Mouse (Mus musculus): Measurements from ENCODE around the gene Rapgef4.

Rapgef4 gene

DNA sequence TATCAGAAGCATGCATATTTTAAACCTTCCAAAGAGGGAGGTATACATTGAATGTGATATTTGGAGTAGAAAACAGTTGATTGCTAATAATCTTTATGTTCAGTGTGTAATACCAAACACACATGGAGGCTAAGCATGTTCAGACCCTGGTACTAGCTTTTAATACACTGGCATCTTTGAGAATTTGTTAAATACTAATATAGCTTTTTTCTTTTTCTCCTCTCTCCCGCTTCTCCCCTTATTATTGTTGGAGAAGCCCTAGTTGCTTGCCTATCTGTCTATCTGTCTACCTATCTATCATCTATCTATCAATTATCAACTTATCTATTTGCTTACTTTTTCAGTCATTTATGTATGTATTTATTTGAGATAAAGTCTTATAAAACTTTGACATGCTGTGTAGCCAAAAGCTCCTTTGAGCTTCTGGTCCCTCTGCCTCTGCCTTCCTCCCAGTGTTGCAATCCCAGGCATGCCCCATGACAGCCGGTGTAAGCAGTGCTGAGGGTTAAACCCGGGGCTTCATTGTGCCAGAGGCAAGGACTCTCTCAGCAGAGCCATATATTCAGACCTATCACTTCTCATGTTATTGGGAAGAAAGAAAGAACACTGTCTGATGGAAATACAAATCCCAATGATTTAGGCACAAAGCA, 96.6 kb downstream of the Rapgef4 start:
- DNase-seq (ENCODE audit: low read depth) = no peak

DNA sequence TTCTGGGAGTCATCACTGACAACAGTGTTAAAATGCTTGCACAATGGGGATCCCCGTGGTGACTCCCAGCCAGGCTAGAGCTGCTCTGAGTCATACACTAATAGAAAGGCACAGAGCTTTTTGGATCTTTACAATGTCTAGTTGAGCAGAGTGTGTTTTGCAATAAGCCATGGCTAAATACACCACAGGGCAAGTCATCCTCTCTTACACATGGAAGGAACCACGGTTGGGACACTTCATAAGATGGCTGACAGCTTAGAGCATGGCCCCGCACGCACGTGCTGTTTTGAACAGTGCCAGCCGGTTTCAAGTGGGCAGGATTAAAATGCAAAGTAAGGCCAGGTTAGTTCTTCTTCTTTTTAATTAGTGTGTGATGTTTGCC, 97.1 kb downstream of the Rapgef4 start:
- DNase-seq (ENCODE audit: low read depth) = peak; percentile 68

DNA sequence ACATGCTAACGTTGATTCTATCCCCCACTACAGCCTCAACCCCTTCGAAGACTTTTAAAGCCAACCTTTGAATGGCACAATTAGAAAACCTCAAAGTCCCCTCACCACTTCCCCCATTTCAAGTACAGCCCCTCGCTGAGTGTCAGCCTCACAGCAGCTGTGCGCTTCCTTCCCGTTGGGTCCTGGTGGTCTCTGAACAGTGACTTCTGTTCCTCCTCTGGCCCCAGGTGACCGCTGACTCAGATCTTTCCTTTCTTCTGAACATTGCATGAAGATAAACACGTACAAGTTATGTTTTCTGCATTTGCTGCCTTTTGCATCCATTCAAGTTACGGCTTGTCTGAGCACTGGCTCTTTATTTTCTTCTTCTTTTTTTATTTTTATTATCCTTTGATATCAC, 98.1 kb downstream of the Rapgef4 start:
- no peak for DNase-seq (ENCODE audit: low read depth)

DNA sequence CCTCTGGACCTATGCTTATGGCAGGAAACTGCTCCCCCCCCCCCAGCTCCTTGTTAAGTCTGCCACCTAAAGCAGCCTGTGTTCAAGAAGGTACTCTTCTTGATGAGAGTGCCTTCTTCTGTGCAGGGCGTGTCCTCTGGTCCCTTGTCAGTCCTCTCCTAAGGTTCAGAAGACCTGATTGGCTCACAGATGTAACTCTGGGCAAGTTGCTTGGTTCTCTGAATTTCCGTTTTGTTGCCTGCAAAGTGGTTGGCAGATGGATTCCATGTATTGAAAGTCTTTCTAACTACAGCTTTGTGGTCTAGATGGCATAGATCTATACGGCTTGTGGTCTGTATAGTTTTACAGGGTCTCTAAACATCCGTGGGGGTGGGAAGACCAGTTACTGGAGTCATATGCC, 101.8 kb downstream of the Rapgef4 start:
- DNase-seq (ENCODE audit: low read depth) = no peak

DNA sequence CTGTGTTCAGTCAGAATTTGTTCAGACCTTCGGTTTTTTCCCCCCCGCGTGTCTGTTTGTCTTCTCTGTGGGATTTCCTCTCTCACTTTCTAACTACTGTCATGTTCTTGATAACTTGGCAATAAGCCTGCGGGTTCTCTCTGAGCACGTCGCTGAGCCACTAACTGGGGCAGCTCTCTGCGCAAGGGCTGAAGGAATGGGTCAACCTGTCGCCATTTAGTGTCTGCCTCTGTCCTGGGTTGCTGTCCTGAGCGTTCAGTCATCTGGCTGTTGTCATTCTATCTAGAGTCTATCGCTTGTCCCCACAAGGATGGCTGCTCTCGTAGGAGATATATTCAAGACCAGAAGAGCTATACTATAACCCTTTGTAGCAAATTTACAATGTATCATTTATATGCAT, 107.8 kb downstream of the Rapgef4 start:
- no peak for DNase-seq (ENCODE audit: low read depth)

DNA sequence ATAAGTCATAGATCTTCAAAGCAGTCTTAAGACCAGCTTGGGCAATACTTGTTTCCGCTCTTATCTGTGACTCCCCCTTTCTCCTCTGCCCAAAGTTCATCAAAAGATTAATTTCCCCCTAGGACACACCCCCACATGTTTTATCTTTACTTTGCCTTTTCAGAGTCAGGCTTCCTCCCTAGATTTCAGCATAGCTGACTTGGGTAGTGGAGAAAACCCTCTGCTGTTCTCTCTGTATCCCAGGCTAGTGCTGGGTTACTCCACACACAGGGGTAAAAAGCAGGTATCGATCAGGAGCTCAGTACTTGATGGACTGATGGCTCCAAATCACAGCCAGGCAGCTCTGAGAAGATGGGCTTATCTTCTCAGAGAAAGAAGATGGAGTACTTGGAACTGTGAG, 109.0 kb downstream of the Rapgef4 start:
- no peak for DNase-seq (ENCODE audit: low read depth)

DNA sequence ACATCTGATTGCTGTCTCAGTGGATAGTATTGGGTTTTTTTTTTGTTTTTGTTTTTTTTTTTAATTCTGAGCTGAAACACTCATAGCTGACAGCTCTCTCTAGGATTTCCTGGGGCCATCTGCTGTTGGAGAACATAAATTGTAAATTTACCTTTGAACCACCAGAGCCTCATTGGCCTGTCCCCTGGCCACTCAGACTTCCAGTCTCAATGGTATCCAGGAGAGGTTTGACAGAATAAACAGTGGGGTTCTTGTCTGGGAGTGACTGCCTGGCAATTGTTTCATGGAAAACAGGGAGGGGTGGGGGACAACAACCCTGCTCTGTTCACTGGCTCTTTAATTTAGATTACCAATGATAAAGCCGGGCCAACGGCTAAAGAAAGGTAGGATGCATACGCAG, 111.0 kb downstream of the Rapgef4 start:
- no peak for DNase-seq (ENCODE audit: low read depth)

DNA sequence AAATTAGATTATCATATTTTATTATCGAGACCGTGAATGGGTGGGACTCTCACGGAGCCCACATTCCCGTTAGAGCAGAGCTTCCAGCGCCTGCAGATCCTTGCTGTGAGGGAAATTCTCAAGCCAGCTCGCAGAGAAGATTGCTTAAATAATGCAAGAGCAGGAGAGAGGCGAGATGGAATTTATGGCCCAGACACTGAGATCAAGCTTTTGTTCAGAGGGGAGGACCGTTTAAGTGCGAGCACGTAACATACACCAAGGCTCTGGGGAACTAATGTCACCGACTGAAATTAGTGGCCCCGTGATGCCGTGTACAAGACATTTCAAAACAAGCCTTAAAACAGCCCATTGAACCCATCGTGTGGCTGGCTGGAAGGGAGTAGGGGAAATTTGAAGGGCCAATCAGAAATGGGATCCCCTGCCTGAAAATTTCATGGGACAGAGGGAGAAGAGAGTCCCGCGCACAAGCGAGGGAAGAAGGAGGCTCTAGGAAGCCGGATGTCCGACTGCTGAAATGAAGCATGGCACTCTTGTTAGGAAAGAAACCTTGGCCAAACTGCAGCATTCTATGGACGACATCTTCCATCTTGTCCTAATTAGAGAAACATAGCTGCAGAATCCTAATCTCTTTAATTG, 112.5 kb downstream of the Rapgef4 start:
- DNase-seq (ENCODE audit: low read depth) = no peak

DNA sequence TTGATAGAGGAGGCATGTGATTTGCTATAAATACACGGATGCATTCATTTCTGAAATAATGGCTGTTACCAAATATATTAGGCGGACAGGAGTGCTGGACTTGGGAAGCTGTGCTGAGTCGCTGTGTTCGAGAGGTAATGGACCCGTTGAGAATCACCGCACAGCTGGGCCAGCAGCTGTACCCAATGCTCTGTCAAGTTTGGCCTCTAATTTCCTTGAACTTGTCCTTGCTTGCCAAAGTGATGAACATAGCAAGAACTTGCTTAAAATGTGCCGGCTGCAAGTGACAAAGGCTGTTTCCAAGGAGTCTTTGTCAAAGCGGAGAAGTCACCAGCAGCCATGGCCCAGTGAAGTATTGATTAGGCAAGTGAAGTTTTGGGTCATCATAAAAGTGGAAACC, 113.0 kb downstream of the Rapgef4 start:
- no peak for DNase-seq (ENCODE audit: low read depth)

DNA sequence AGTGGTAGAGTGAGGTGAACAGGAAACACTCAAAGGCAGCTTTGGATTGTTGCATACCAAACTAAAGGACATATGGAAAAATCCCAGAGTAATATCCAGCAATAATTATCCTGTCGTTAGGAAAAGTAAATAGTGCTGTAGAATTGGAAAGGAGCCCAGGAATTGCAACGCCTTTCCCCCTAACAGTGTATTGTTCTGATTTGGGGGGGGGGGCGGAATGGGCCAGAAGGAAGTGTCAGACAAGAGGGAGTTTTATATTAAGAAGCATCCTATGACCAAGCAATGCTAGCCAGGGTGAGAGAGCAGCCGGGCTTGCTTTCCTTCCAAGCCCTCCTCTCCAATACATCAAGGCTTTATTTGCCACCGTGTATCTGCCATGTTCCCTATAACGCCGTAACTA, 113.4 kb downstream of the Rapgef4 start:
- DNase-seq (ENCODE audit: low read depth) = no peak

DNA sequence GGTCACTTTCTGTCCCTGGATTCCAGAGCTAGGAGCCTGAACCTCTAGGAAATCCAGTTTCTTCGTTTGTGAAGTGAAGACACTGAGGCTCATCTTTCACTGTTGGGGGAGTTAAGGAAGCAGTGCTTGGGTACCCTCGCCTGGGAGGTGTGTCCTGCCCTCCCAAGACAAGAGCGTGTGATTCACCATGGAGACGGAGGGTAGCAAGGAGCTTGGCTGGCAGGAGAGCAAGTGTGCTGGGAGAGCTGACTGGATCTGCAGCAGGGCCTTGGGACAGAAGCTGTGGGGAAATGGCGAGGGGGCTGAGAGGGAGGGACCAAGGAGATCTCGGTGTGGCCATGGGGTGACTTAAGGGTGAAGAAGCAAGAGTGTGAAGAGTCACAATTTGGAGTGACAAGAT, 114.0 kb downstream of the Rapgef4 start:
- no peak for DNase-seq (ENCODE audit: low read depth)

DNA sequence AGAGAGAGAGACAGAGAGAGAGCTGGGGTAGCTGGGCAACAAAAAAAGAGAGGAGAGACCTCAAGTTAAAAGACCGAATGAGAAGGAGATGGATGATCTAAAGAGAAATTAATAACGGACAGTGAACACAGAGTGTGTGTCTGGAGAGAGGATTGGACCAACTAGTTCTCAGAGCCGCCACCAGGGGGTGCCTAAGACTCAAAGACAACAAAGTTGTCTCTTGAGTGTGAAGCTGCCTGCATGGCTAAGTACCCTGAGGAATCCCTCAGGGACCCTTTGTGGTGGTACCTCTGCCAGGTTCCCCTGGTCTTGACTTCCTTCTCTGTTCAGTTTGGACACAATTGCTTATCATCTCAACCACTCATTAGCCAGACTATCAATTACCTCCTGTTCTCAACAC, 115.3 kb downstream of the Rapgef4 start:
- DNase-seq (ENCODE audit: low read depth) = peak; percentile 57

DNA sequence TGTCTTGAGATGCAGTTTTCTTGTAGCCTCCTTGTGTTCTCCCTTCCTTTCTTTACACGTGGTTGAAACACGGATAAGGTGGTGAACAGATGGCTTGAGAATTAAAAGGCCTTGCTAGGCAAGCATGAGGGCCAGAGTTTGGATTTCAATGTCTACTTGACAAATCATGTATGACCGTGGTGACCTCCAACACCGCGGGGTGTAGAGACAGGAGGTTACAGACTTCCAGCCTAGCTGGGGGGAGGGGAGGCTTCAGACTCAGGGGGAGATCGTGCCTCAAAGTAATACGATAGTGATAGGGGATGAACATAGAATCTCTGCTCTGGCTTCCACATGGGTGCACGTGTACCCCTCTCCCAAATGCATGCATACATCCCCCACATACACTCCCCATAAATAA, 117.3 kb downstream of the Rapgef4 start:
- DNase-seq (ENCODE audit: low read depth) = no peak

DNA sequence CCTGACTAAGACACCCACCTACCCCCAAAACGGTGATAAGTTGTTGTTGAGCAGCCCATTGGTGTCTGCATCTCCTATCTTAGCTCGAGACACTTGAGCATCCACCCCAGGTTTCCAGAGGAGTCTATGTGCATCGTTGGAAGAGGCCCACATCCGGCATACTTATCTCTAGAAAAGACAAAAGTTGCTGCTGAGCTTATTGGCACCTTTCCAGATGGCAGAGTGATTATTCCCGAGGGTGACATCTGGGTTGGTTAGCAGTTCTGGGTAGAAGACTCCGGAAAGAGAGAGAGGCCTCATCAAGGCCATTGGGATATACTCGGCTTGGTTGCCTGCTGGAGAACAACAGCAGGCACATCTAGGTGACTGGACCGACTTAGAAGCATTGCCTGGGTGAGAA, 123.6 kb downstream of the Rapgef4 start:
- no peak for DNase-seq (ENCODE audit: low read depth)

DNA sequence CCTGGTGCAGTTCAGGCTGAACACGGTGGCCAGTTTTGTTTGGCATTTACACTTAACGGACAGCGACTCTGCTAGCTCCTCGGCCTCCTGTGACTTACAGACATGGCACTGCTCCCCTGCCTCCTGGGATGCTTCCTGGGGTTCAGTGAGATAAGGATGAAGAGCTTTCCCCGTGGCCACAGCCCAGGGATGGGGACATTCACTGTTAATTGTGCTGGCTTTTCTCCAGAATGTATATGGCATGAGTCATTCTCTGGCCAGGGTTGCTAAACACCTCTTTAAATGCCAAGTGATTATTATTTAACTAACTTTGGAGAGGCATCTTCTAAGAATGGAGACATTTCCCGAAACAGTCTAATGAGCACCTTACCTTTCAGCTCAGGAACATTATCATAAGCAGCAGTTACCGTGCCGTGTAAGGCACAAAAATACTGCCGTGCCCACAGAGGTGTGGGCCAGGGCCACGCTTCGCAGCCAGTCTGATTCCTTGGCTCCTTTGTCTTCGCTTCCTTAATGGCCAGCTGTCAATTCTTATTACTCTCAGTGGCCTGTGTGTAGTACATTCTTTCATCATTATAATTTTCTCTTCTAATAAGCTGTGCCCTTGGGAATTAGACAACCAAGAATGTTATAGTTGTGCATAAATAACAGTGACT, 126.6 kb downstream of the Rapgef4 start:
- DNase-seq (ENCODE audit: low read depth) = peak; percentile 13

DNA sequence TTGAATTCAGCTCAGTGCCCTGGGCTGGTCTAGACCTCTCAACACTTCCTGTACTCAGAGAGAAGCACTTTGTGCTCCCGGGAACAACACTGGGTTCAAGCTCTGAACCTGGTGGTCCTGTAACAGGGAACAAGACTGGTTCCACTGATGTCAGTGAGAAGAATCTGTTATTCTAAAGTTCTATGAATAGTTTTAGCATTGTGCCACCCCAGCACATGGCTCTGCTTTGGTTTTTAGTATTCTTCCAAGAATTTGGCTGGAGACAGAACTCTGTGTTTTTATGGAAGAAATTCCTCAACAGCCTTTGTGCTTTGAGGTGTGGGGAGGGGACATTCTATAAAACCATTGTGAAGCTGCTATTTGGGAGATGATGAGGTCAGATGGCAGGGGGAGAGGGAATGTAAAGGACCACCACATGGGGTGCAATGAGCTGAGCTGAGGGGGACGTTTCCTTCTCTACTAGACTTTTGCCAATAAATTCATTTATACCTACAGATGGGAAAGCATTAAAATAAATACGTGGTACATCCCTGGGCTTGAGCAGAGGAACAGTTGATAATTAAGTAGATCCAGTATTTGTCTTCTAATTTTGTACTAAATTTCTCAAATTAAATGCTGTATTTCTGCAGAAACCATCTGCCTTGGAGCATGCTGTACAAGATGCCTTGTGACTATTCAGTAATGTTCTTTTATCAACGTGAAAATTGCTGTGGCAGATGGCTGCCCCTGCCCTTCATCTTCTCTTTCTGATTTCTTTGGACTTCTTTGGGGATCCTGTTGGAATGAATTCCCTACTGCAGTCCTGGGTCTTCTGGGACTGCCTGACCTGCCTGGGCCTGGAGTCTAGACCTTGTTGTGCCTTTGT, 127.6 kb downstream of the Rapgef4 start:
- DNase-seq (ENCODE audit: low read depth) = no peak

DNA sequence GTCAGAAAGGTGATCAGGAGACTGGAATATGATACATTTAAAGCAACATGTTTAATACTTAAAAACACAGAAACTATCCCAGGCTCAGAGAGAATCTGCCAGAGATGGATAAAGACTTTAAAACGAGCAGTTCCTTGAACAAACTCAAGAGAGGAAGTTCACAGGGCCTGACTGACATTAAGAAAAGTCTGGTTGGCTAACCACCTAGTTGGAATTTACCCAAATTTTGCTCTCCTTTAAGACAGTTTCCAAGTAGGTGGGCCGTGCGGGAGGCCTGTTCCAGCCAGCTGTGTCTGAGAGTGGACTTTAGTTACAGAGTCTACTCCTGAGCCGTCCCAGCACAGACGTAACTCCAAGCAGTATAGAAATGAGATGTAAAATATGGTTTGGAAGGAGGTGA, 129.4 kb downstream of the Rapgef4 start:
- no peak for DNase-seq (ENCODE audit: low read depth)

DNA sequence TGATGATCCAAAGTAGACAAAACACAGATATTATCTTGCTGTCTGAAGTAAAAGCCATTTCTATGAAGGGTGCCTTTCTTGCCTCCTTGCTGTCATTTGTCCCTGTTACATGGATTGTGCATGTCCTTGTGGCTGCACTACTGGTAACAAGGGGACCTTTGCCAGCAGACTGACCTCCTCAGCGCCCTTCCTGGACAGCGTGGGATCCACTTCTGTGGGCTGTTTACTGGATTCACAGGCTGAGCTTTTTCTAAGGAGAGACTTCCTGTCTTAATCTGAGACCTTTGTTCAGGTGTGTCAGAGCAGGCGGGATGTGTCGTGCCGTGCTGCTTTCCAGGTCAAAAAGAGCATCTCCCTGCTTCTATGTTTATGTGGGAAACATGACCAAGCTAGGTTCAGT, 132.7 kb downstream of the Rapgef4 start:
- DNase-seq (ENCODE audit: low read depth) = no peak

DNA sequence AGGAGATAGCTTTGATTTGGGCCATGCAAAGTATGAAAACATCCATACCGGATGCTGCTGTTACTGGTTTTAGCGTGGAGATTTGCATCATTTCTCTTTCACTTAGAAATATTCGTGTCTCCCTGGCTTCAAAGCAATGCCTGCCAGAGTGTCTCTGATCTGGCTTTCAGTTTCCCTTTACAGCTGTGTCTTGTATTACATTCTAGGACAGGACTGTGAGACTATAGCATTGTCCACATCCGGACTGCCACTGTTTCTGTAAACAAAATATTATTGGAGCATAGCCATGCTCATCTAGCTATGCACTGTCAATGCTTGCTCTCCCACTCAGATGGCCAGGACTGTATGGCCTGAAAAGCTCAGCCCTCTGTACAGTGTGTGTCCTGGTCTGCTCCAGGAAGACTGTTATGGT, 133.1 kb downstream of the Rapgef4 start:
- DNase-seq (ENCODE audit: low read depth) = no peak

DNA sequence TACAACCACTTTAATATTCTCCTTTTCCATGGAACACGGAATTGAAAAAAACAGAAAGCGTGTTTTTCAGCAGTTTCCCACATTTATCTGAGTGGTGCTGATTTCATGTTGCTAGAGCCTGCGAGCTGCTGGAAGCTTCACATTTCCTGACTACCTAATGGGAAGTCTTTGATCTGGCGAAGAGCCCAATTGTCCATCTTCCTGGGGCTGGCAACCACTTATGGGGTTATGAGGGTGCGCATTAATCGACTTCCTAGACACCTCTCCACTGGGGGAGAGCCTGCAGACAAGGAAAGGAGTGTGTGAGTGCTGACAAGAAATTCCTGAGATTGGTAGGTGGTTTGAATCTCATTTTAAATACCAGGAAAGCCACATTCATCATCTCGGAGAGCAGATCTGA, 135.1 kb downstream of the Rapgef4 start:
- DNase-seq (ENCODE audit: low read depth) = no peak

DNA sequence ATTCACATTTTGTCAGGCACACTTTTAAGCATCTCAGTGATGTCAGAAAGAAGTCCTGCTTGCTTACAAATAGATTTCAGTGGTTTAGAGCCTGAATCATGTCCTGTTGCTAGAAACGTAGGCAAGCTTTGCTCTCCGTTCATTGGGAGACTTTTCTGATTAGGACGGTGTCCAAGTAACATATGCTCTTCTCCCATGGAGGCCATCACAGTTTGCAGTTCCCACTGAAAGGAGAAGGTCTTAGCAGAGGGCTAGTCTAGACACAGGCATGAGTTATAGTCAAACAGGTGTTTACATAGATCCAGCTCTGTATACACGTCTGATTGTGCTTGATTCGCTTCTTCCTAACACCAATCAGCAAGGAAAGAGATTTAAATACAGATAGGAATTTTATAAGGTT, 135.7 kb downstream of the Rapgef4 start:
- DNase-seq (ENCODE audit: low read depth) = no peak

DNA sequence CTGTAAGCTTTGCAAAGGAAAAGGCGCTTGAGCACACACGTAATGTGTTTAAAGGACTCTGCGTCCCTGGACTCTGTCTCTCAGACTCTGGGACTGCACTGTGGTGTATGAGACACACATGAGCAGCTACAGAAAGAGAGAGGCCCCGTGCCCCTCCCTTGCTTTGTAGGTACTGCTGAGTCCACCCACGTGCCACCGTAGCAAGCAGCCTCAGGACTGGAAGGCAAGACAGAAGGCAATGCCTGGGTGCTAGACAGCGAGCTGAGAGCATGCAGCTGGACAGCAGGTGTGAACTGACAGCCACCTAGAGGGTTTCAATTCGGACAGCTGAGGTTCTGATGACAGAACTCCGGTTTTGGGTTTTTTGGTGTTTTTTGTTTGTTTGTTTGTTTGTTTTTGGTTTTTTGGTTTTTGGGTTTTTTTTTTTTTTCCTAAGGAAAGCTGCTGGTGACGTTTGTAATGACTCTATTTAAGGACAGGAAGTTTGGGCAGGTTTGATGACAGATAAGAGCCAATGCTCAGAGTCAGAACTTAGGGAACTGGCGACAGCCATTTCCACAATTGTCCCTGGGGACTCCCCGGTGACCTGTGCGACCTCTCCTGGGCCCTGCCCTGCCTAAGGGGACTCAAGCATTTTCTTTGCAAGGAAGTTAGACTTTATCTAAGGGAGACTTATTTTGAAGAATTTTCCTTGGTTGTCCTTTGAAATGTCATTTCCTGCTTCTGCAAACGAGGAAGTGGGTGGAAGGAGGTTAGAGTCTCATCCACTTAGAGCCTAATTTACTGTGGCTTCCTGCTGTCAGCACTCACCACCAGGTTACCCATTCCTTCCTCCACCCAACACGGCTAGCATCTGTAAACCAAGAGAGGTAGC, 136.3 kb downstream of the Rapgef4 start:
- no peak for DNase-seq (ENCODE audit: low read depth)

Measured in NIH3T3 (cell line).